Mouse (Mus musculus) lung, postnatal 0 days (tissue): ENCODE measurements around the gene Elob.

Source experiments
- CTCF ChIP-seq: IDR thresholded peaks from 2 replicates; pipeline ENCODE4 v1.5.1; 2016; ENCODE audit warnings: antibody characterized with exemption, mild to moderate bottlenecking
- EP300 ChIP-seq: IDR thresholded peaks from 2 replicates; pipeline ENCODE4 v1.6.1; 2016; ENCODE audit warnings: antibody characterized with exemption, mild to moderate bottlenecking, control low read depth

DNA sequence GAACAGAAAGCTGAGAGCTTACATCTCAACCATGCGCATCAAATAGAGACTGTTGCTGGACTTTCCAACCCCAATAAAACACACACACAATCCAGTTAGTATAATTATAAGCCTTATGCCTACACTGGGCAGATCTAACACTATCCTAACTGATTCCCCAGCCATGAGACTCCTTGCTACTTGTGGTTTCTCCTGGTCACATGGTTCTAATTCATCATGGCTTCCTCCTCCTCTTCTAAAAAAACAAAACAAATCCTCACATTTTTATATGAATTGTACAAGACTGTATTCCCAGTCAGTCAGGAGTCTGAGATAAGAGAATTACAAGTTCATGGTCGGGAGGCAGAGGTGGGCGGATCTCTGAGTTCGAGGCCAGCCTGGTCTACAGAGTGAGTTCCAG, 40.0 kb downstream of the Elob start:
- no peak for TF ChIP-seq CTCF
- TF ChIP-seq EP300, result no peak
